Mouse (Mus musculus): ENCODE data around the gene Mgme1.

DNA sequence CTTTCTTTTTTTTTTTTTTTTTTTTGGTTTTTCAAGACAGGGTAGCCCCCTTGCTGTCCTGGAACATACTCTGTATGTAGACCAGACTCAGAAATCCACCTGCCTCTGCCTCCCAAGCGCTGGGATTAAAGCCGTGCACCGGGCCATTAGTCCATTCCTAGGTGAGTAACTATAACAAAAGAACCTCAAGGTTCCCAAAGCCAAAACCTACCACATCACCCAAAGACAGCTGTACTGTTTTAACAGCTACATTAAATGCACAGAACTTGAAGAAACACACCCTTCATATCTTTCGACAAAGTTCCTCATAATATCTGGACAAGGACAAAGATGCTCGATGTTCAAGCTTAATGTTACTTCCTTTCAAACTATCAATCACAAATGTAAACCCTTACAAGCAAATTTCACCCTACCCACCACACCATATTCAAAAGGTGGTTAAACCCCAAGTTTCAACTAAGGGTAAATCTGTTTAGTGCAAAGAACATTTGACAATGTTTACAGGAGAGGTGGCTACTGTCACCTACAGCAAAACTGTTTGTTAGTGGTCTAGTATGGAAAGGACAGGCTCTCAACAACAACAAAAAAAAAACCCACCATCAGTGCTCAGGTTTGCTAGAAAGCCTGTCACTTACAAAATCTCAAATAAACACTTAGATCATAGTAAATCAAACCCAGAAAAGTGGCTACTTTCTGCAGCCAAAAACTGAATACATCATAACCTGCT lies 3.3 kb upstream of the Mgme1 start:
- TF ChIP-seq CTCF (conservative IDR thresholded peaks at IDR 0.05; ENCODE audit: low read length) = no peak
- no peak for TF ChIP-seq POU5F1 (IDR thresholded peaks at IDR 0.05; ENCODE audit: borderline replicate concordance, low read length)

All from E14TG2a.4 (cell line).